Mouse (Mus musculus) kidney, embryonic 16.5 days (tissue): ENCODE results near the gene Ccdc106. TPM values are rescaled to one million over a fixed set of nuclear protein-coding genes. Genes with fewer than 3 reads are reported as not detected.

ENCODE experiments used
- ATAC-seq: fragments of 200-750 bp; cut with Nextera tagmentation; 2 replicates; pipeline ENCODE4 v1.8.0; 2017; ENCODE audit warnings: moderate TSS enrichment; ENCODE audit not compliant: low FRiP score, low TSS enrichment
- H3K27ac ChIP-seq: fragments of 300-500 bp; sonication (generic); 2 replicates; pipeline ENCODE4 v1.5.1; 2014; ENCODE audit warnings: low read length
- H3K27me3 ChIP-seq: fragments of 300-500 bp; sonication (generic); 2 replicates; pipeline ENCODE4 v1.6.1; 2014; ENCODE audit warnings: low read length, control low read depth, mixed read lengths; ENCODE audit not compliant: insufficient read depth
- H3K36me3 ChIP-seq: fragments of 300-500 bp; sonication (generic); 2 replicates; pipeline ENCODE4 v1.6.1; 2014; ENCODE audit warnings: low read length, control low read depth, mixed read lengths; ENCODE audit not compliant: insufficient read depth
- H3K4me1 ChIP-seq: fragments of 300-500 bp; sonication (generic); 2 replicates; pipeline ENCODE4 v1.6.1; 2014; ENCODE audit warnings: low read length, control low read depth, mixed read lengths; ENCODE audit not compliant: insufficient read depth
- H3K4me2 ChIP-seq: fragments of 300-500 bp; sonication (generic); replicated peaks from 2 replicates; pipeline ENCODE4 v1.6.1; 2014; ENCODE audit warnings: low read depth, low read length
- H3K4me3 ChIP-seq: fragments of 300-500 bp; sonication (generic); 2 replicates; pipeline ENCODE4 v1.5.1; 2014; ENCODE audit warnings: mild to moderate bottlenecking, low read length
- H3K9ac ChIP-seq: fragments of 300-500 bp; sonication (generic); replicated peaks from 2 replicates; pipeline ENCODE4 v1.6.1; 2014; ENCODE audit warnings: low read length
- H3K9me3 ChIP-seq: fragments of 300-500 bp; sonication (generic); 2 replicates; pipeline ENCODE4 v1.6.1; 2016; ENCODE audit warnings: low read length, control low read depth
- WGBS: fragments of 180-500 bp; shearing (Covaris S2); extraction: QIAGEN DNeasy Blood & Tissue Kit; methylation state at CpG from one replicate; pipeline ENCODE4 v1.1.7; 2014; 5-methylcytosine and 5-hydroxymethylcytosine counted together
- polyA plus RNA-seq: library from polyadenylated mRNA; unstranded; fragments of >200 nt; fragmentation: Nextera tagmentation; extraction: Ambion mirVana; gene quantifications from 2 replicates; pipeline ENCODE4 v1.2.1, GENCODE M21; 2015

Gene Ccdc106
- 27.1 and 30.3 TPM in 2 replicates for polyA plus RNA-seq

GRCm38 (mm10) chr7:5020000-5020681 is at the start of gene Ccdc106, which contains the start of gene Zfp865:
TSS of gene Ccdc106 (plus strand) at chr7:5020553.
TSS of gene Zfp865 (plus strand) at chr7:5020376.
- Histone ChIP-seq H3K9ac (peak within 1 kb of the TSS; percentile 95), H3K9me3 (no peaks in the 10 kb centered on the region), H3K36me3 (peaks cover 35% of the 10 kb centered on the region), H3K27ac (peak within 1 kb of the TSS; percentile 97), H3K4me3 (peak within 1 kb of the TSS; percentile 85), H3K4me1 (peaks cover 29% of the 10 kb centered on the region), H3K27me3 (no peaks in the 10 kb centered on the region), H3K4me2 (peak within 1 kb of the TSS; percentile 80)
- under 1% methylated on average over 49 of the region's 49 CpGs for WGBS
- peak; percentile 90 for ATAC-seq

GRCm38 (mm10) chr7:4971068-4971467 is 49.3 kb upstream of the Ccdc106 start, which contains the start of gene Sbk3:
TSS of gene Sbk3 (minus strand) at chr7:4971168.
- WGBS, result 42% methylated on average over 6 of the region's 6 CpGs
- no peak for ATAC-seq
- H3K27ac ChIP-seq, result no peak within 1 kb of the TSS
- no peaks in the 10 kb centered on the region for H3K9me3 ChIP-seq
- H3K4me3 ChIP-seq, result no peak within 1 kb of the TSS
- H3K27me3 ChIP-seq, result no peaks in the 10 kb centered on the region
- H3K36me3 ChIP-seq, result no peaks in the 10 kb centered on the region
- H3K9ac ChIP-seq, result no peak within 1 kb of the TSS
- H3K4me1 ChIP-seq, result no peaks in the 10 kb centered on the region
- no peak within 1 kb of the TSS for H3K4me2 ChIP-seq

- no peak overlapping the region for H3K4me3 ChIP-seq
- ATAC-seq, result no peak
- no peak overlapping the region for H3K9ac ChIP-seq
- no peaks in the 10 kb centered on the region for H3K9me3 ChIP-seq
- H3K4me2 ChIP-seq, result no peak overlapping the region
- no peaks in the 10 kb centered on the region for H3K27me3 ChIP-seq
- no peaks in the 10 kb centered on the region for H3K4me1 ChIP-seq
- no peaks in the 10 kb centered on the region for H3K36me3 ChIP-seq
- 24% methylated on average over 7 of the region's 7 CpGs for WGBS
- no peak overlapping the region for H3K27ac ChIP-seq
Observed at GRCm38 (mm10) chr7:4971710-4972109, 48.6 kb upstream of the Ccdc106 start.

- Histone ChIP-seq H3K4me2 (no peak overlapping the region), H3K27ac (no peak overlapping the region), H3K4me1 (no peaks in the 10 kb centered on the region), H3K9ac (no peak overlapping the region), H3K9me3 (no peaks in the 10 kb centered on the region), H3K4me3 (no peak overlapping the region), H3K36me3 (no peaks in the 10 kb centered on the region), H3K27me3 (no peaks in the 10 kb centered on the region)
- WGBS, result 64% methylated on average over 18 of the region's 18 CpGs
- ATAC-seq, result no peak; the same call in 1 of the 2 replicates
Observed at GRCm38 (mm10) chr7:4972321-4973047, 47.9 kb upstream of the Ccdc106 start.

GRCm38 (mm10) chr7:4975455-4975854 is 44.9 kb upstream of the Ccdc106 start:
- Histone ChIP-seq H3K9ac (no peak overlapping the region), H3K27ac (no peak overlapping the region), H3K4me1 (no peaks in the 10 kb centered on the region), H3K9me3 (no peaks in the 10 kb centered on the region), H3K4me2 (no peak overlapping the region), H3K36me3 (no peaks in the 10 kb centered on the region), H3K4me3 (no peak overlapping the region), H3K27me3 (no peaks in the 10 kb centered on the region)
- WGBS, result 57% methylated on average over 4 of the region's 4 CpGs
- no peak for ATAC-seq

DNA sequence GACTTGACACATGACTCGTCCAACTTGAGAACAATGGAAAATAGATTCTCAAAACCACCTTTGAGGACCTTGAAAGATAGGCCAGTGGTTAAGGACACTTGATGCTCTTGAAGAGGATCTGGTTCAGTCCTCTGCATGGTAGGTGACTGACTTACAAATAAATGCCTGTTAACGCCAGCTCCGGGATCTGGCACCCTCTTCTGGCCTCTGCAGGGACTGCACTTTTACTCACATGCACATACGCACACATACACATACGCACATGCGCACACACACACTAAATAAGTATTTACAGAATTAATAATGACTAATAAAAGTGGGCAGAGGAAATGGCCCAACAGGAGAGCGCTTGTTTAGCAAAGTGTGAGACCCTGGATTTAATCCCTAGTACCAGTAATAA is 43.5 kb upstream of the Ccdc106 start:
- Histone ChIP-seq H3K27ac (no peak overlapping the region), H3K4me3 (no peak overlapping the region), H3K36me3 (no peaks in the 10 kb centered on the region), H3K9me3 (no peaks in the 10 kb centered on the region), H3K9ac (no peak overlapping the region), H3K4me2 (no peak overlapping the region), H3K4me1 (no peaks in the 10 kb centered on the region), H3K27me3 (no peaks in the 10 kb centered on the region)
- 87% methylated on average over 7 of the region's 7 CpGs for WGBS
- no peak for ATAC-seq

- Histone ChIP-seq H3K27me3 (no peaks in the 10 kb centered on the region; the same call in 1 of the 2 replicates), H3K4me2 (no peak overlapping the region), H3K9ac (no peak overlapping the region), H3K4me1 (no peaks in the 10 kb centered on the region), H3K36me3 (peaks cover 21% of the 10 kb centered on the region), H3K27ac (no peak overlapping the region), H3K4me3 (no peak overlapping the region), H3K9me3 (peaks cover 15% of the 10 kb centered on the region)
- no peak for ATAC-seq
- WGBS, result 56% methylated on average over 2 of the region's 2 CpGs
Observed at GRCm38 (mm10) chr7:4988250-4988649, 32.1 kb upstream of the Ccdc106 start.

DNA sequence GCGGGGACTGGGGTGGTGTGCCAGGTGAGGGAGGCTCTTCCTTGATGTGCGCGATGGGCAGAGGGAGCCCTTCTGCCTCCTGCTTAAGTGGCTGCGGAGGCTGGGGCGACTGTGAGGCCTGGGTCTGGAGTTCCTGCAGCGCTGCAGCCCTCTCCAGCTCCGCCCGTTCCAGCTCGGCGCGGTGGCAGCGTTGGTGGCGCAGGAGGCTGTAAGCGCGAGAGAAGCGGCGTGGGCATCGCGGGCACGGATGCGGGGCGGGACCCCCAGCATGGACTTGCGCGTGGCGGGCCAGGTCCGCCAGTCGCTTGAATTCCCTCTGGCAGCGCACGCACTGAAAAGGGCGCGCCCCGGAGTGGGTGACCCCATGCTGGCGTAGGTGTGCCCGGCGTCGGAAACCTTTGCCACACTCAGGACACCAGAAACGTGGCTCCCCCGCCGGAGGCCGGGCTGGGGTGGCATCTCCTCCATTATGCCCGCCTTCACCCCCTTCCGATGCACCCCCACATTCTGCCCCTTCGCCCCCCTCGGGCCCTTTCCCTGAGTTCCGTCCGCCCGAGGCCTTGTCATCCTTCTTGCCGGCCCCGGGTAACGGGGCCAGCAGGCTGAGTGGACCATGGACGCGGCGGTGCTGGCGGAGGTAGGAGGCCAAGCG is 26.9 kb upstream of the Ccdc106 start:
- Histone ChIP-seq H3K4me3 (no peak overlapping the region), H3K4me2 (peak overlapping the region; percentile 86), H3K4me1 (peaks cover 18% of the 10 kb centered on the region), H3K9ac (no peak overlapping the region), H3K27me3 (no peaks in the 10 kb centered on the region), H3K36me3 (peaks cover 29% of the 10 kb centered on the region), H3K27ac (no peak overlapping the region), H3K9me3 (peaks cover 20% of the 10 kb centered on the region)
- no peak for ATAC-seq
- 48% methylated on average over 48 of the region's 55 CpGs for WGBS

DNA sequence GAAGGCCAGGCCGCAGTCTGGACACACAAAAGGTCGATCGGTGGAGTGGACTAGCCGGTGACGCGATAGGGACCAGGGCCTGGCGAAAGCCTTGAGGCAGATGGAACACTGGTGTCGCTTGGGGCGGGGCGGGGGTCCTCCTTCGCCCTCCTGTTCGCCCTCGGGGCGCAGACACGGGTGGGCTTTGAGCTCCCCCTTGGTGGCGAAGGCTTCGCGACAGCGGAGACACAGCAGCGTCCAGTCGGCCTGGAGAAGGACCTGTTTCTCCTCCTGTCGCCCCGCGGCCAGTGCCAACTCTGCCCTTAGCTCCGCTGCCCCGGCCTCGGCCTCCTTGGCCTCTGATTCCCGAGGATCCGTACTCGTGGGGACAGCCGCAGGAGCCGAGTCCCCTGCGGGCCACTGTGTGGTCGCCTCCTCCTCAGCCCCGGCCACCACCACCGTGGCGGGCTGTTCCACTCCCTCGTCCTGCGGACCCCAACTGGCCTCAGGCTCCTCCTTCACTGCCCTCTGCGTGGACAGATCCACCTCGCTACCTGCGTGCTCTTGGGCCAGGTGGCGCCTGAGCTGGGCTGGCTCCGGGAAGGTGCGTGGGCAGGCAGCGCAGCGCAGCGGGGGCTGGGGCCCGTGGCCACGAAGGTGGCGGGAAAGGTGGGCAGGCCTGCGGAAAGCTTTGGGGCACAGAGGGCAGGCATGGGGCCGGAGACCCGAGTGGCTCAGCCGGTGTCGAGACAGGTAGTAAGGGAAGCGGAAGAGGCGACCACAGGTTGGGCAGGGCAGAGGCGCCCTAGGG is 26.2 kb upstream of the Ccdc106 start:
- 0 out of 2 replicates have a peak overlapping the region, but pooled peaks have one; percentile 9 for H3K4me3 ChIP-seq
- ATAC-seq, result no peak
- H3K9ac ChIP-seq, result no peak overlapping the region
- H3K4me1 ChIP-seq, result peaks cover 18% of the 10 kb centered on the region
- 51% methylated on average over 53 of the region's 59 CpGs for WGBS
- H3K27ac ChIP-seq, result no peak overlapping the region
- H3K9me3 ChIP-seq, result peaks cover 20% of the 10 kb centered on the region
- peak overlapping the region; percentile 86 for H3K4me2 ChIP-seq
- H3K36me3 ChIP-seq, result peaks cover 29% of the 10 kb centered on the region
- H3K27me3 ChIP-seq, result no peaks in the 10 kb centered on the region
